Mouse (Mus musculus) myocyte (in vitro differentiated cells): ENCODE measurements around the gene Ppp3ca. TPM values are rescaled to one million over a fixed set of nuclear protein-coding genes. Genes with fewer than 3 reads are reported as not detected.

Experiments
- H3K27me3 ChIP-seq: one replicate; pipeline ENCODE4 v1.6.1; 2011; ENCODE audit not compliant: control insufficient read depth, insufficient read depth, insufficient read length
- H3K36me3 ChIP-seq: one replicate; pipeline ENCODE4 v1.6.1; 2011; ENCODE audit not compliant: control insufficient read depth, insufficient read depth
- H3K4me2 ChIP-seq: one replicate; pipeline ENCODE4 v1.6.1; 2011; ENCODE audit warnings: low read depth, control low read depth
- H3K4me3 ChIP-seq: one replicate; pipeline ENCODE4 v1.5.1; 2011; ENCODE audit warnings: mild to moderate bottlenecking, control low read depth, moderate library complexity
- H3K79me2 ChIP-seq: one replicate; pipeline ENCODE4 v1.6.1; 2011; ENCODE audit not compliant: control insufficient read depth, insufficient read depth
- H3ac ChIP-seq: one replicate; pipeline ENCODE4 v1.6.1; 2011; ENCODE audit not compliant: control insufficient read depth, insufficient read length
- CEBPB ChIP-seq: IDR thresholded peaks from 2 replicates; pipeline ENCODE4 v1.6.1; 2011; ENCODE audit warnings: mild to moderate bottlenecking, moderate library complexity; ENCODE audit not compliant: poor library complexity, insufficient read depth, severe bottlenecking
- E2F4 ChIP-seq: IDR thresholded peaks from one replicate; pipeline ENCODE4 v1.6.1; 2011; ENCODE audit warnings: mild to moderate bottlenecking, control low read depth, moderate library complexity; ENCODE audit not compliant: insufficient read depth
- MAX ChIP-seq: IDR thresholded peaks from one replicate; pipeline ENCODE4 v1.6.1; 2011; ENCODE audit warnings: low read depth, mild to moderate bottlenecking, control low read depth
- MYOD1 ChIP-seq, 3 experiments: IDR thresholded peaks; one replicate each; pipeline ENCODE4 v1.6.1; 2011; ENCODE audit warnings: control low read depth in 2 of 3, low read depth in 2 of 3, mild to moderate bottlenecking in 2 of 3, moderate library complexity in 1 of 3; ENCODE audit not compliant: insufficient read length in 2 of 3, control insufficient read depth in 1 of 3
- MYOG ChIP-seq, 3 experiments: IDR thresholded peaks; one replicate each; pipeline ENCODE4 v1.6.1; 2011; ENCODE audit warnings: control low read depth in 2 of 3, low read depth in 2 of 3, mild to moderate bottlenecking in 2 of 3; ENCODE audit not compliant: insufficient read length in 2 of 3, control insufficient read depth in 1 of 3, insufficient read depth in 1 of 3
- POLR2A ChIP-seq: IDR thresholded peaks from one replicate; pipeline ENCODE4 v1.6.1; 2011; ENCODE audit warnings: low read depth, mild to moderate bottlenecking, control low read depth, moderate library complexity; ENCODE audit not compliant: insufficient read length
- POLR2AphosphoS2 ChIP-seq: IDR thresholded peaks from one replicate; pipeline ENCODE4 v1.6.1; 2011; ENCODE audit warnings: low read depth, control low read depth; ENCODE audit not compliant: insufficient read length
- REST ChIP-seq: IDR thresholded peaks from one replicate; pipeline ENCODE4 v1.6.1; 2011; ENCODE audit warnings: mild to moderate bottlenecking, control low read depth, moderate library complexity; ENCODE audit not compliant: insufficient read depth, insufficient read length
- SRF ChIP-seq: IDR thresholded peaks from one replicate; pipeline ENCODE4 v1.6.1; 2011; ENCODE audit warnings: low read depth; ENCODE audit not compliant: control insufficient read depth, insufficient read length
- TCF12 ChIP-seq: IDR thresholded peaks from one replicate; pipeline ENCODE4 v1.6.1; 2011; ENCODE audit warnings: mild to moderate bottlenecking, control low read depth; ENCODE audit not compliant: poor library complexity, insufficient read depth, severe bottlenecking
- TCF3 ChIP-seq: IDR thresholded peaks from one replicate; pipeline ENCODE4 v1.6.1; 2011; ENCODE audit warnings: low read depth, control low read depth; ENCODE audit not compliant: insufficient read length
- USF1 ChIP-seq: IDR thresholded peaks from one replicate; pipeline ENCODE4 v1.6.1; 2011; ENCODE audit warnings: low read depth, mild to moderate bottlenecking, control low read depth, moderate library complexity
- polyA plus RNA-seq: library from polyadenylated mRNA; unstranded; fragments of >200 nt; fragmentation: generic; extraction: Trizol; gene quantifications from one replicate; pipeline ENCODE4 v1.2.1, GENCODE M21; 2012; ENCODE audit warnings: missing spikeins

Ppp3ca gene
- polyA plus RNA-seq, 1 experiment = 34.0 TPM

GRCm38 (mm10) chr3:136969796-136970195, 299.9 kb downstream of the Ppp3ca start:
- H3K36me3 ChIP-seq = no peaks in the 10 kb centered on the region
- no peaks in the 10 kb centered on the region for H3K79me2 ChIP-seq
- H3K4me3 ChIP-seq = no peak overlapping the region
- TF ChIP-seq POLR2A (no peak), MAX (no peak)
- no peaks in the 10 kb centered on the region for H3K27me3 ChIP-seq
- H3ac ChIP-seq = no peak overlapping the region
- H3K4me2 ChIP-seq = no peak overlapping the region

DNA sequence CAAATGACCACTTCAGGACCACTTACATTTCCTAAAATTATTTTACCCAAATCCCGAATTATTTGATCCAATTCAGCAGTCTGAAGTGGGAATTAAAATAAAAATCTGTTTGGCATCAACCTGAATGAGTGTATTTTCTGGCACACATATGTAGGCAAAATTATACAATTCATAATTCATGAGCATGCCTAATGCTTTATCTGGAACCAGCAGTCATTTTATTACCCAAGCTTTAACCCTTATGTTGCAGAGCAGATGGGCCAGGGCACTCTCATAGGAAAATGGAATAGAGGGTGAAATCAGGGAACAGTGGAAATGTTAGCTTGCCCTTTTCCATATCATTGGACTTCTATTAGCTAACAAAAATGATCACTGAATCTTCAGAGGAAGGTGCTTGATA, 307.9 kb downstream of the Ppp3ca start:
- no peaks in the 10 kb centered on the region for H3K36me3 ChIP-seq

GRCm38 (mm10) chr3:136980915-136981588, 311.1 kb downstream of the Ppp3ca start:
- H3K4me2 ChIP-seq = no peak overlapping the region
- TF ChIP-seq SRF (no peak), TCF12 (no peak), MAX (no peak), POLR2AphosphoS2 (no peak), MYOD1 (IDR thresholded peaks at IDR 0.05; ENCODE audit: control insufficient read depth in 1 of 3, insufficient read length in 2 of 3, low read depth in 2 of 3) (no peak), POLR2A (no peak), MYOG (IDR thresholded peaks at IDR 0.05; ENCODE audit: control insufficient read depth in 1 of 3, insufficient read depth in 1 of 3, insufficient read length in 2 of 3, low read depth in 2 of 3) (no peak), TCF3 (no peak), REST (no peak), E2F4 (no peak), USF1 (no peak), CEBPB (no peak)
- no peak overlapping the region for H3K4me3 ChIP-seq
- no peaks in the 10 kb centered on the region for H3K36me3 ChIP-seq
- no peaks in the 10 kb centered on the region for H3K27me3 ChIP-seq
- no peaks in the 10 kb centered on the region for H3K79me2 ChIP-seq
- H3ac ChIP-seq = no peak overlapping the region

More for the DNA sequence above, 307.9 kb downstream of the Ppp3ca start:
- Histone ChIP-seq H3K4me3 (no peak overlapping the region), H3K27me3 (no peaks in the 10 kb centered on the region), H3ac (no peak overlapping the region), H3K79me2 (no peaks in the 10 kb centered on the region), H3K4me2 (no peak overlapping the region)
- TF ChIP-seq MAX (no peak), REST (no peak), TCF12 (no peak), POLR2AphosphoS2 (no peak), MYOD1 (IDR thresholded peaks at IDR 0.05; ENCODE audit: control insufficient read depth in 1 of 3, insufficient read length in 2 of 3, low read depth in 2 of 3) (no peak), CEBPB (no peak), POLR2A (no peak), E2F4 (no peak), USF1 (no peak), MYOG (IDR thresholded peaks at IDR 0.05; ENCODE audit: control insufficient read depth in 1 of 3, insufficient read depth in 1 of 3, insufficient read length in 2 of 3, low read depth in 2 of 3) (no peak), TCF3 (no peak), SRF (no peak)

- Histone ChIP-seq H3K27me3 (no peaks in the 10 kb centered on the region), H3K4me3 (no peak overlapping the region), H3K36me3 (no peaks in the 10 kb centered on the region), H3K4me2 (no peak overlapping the region), H3K79me2 (no peaks in the 10 kb centered on the region), H3ac (no peak overlapping the region)
- no peak for TF ChIP-seq MAX
- TF ChIP-seq MYOD1 (IDR thresholded peaks at IDR 0.05; ENCODE audit: control insufficient read depth in 1 of 3, insufficient read length in 2 of 3, low read depth in 2 of 3) = no peak
- no peak for TF ChIP-seq TCF3
- TF ChIP-seq USF1 = no peak
- no peak for TF ChIP-seq POLR2A
- TF ChIP-seq REST = no peak
- no peak for TF ChIP-seq SRF
- no peak for TF ChIP-seq POLR2AphosphoS2
- no peak for TF ChIP-seq MYOG (IDR thresholded peaks at IDR 0.05; ENCODE audit: control insufficient read depth in 1 of 3, insufficient read depth in 1 of 3, insufficient read length in 2 of 3, low read depth in 2 of 3)
These were observed 311.6 kb downstream of the Ppp3ca start for GRCm38 (mm10) chr3:136981589-136981924.

- Histone ChIP-seq H3K4me2 (no peak overlapping the region), H3K36me3 (no peaks in the 10 kb centered on the region), H3K4me3 (no peak overlapping the region), H3K79me2 (no peaks in the 10 kb centered on the region), H3K27me3 (no peaks in the 10 kb centered on the region), H3ac (no peak overlapping the region)
- TF ChIP-seq SRF = no peak
- TF ChIP-seq CEBPB = no peak
- no peak for TF ChIP-seq MAX
These were observed 312.1 kb downstream of the Ppp3ca start for GRCm38 (mm10) chr3:136982021-136982420.
